Mouse (Mus musculus) heart, adult 9 months (tissue): ENCODE data around the gene Patj.

Experiments used
- DNase-seq, 2 experiments: peaks; one replicate each; pipeline ENCODE4 v3.0.0; 2022; ENCODE audit warnings: low spot score in 2 of 2

Gene Patj

DNA sequence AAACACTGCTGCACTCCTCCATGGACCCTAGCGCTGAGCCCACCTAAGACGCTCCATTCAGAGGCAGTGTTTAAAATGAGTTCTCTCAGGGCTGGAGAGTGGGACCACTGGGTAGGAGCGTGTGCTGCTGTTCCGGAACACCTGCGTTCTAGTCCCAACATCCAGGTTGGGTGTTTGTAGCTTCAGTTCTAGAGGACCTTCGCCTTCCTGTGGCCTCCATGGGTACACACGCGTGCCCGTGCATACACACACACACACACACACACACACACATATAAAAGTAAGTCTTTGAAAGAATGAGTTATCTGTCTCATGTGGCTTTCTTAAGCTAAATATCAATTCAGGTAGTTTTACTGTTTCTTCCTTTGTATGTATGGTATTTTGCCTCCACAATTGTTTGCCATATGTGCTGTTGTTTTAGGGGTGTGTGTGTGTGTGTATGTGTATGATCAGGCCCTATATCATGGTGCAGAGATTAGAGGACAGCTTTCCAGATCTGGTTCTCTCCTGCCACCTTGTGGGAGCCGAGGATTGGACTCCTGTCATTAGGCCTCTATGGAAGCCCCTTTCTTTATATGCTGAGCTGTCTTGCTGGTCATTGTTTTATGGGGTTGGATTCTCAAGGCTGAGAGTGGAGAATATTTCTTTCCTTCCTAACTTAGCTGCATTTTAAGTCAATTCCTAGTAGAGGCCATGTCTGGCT, 49.0 kb downstream of the Patj start:
- DNase-seq: peak in 1 of 2 experiments; percentile 27

DNA sequence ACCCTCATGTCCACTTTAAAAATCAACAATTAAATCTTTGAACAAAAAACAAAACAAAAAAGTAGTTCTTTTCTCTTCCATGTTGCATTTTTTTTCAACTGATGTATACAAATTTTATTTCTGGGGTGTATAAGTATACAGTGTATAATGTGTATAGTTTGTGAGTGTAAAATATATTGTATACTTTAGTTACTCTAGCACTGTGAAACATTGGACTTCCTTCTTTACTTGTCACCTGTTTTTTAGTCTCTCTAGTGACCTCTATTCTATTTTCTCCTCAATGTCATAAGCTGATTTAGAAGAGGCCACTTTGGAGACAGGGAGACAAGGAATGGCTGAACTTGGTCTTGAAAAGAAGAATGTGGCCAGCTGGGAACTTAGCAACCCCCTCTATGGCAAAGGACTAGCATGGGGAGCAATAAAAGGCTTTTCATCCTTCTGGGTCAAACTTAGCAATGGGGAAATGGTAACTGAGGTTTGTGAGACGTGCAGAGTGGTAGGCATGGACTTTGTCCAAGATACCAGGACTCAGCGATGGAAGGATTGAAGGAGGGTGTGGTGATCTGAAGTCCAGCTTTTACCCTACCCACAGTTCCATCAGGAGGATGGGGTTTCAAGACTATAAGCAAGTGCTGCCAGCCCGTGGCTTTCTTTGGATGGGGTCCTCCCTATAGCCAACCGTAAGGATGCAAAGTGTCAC, 54.1 kb downstream of the Patj start:
- no peak for DNase-seq

DNA sequence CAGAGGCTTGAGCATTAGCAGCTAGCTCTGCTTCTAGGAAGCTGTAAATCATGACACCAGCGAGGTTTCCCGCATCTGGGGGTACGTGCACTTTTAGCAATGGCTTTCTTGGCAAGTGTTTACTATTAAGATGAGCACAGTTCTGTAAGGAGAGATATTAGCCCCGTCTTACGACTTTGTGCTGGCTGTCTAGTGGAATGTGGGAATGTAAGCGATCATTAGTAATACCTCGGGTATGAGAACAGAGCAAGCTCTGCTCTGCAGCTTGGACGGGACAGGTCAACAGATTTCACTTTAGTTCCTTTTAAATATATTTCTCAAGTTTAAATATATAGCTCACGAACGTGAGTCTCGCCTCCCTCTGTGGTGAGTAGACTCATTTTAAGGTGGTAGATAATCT, 54.7 kb downstream of the Patj start:
- DNase-seq: no peak

- no peak for DNase-seq
Observed at GRCm38 (mm10) chr4:98450829-98451228, 55.2 kb downstream of the Patj start.

DNA sequence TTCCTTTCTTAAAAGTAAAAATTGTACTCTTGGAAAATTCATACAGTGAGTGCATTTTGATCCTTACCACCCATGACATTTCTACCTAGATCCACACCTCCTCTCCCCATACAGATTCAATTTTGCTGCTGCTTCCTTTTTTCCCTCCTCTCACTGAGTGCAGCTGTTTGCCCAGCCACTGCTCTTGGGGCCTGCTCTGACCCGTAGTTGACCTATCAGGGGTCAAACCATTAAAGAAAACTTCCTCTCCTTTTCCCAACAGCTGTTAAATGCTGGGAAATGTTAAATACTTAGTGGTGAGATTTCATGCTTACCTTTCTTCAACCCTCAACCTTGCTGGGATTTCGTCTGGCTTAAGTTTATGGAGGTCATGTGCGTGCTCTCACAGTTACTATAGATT, 55.7 kb downstream of the Patj start:
- no peak for DNase-seq

DNA sequence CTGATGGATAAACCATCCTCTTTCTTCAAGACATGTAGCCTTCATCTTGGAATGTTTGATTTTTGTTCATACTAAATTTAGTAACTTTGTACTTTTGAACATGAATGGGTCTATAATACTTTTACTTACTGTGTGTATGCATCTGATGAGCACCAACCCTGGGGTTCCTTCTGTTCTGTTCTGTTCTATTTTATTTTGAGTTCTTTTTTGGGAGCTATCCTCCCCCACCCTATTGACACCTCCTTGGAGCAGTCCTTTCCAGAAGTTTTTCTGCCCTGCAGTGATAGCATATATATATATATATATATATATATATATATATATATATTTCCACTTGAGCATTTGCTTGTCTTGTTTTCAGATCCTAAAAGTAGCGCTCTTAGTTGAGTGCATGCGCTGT, 57.1 kb downstream of the Patj start:
- DNase-seq: no peak

DNA sequence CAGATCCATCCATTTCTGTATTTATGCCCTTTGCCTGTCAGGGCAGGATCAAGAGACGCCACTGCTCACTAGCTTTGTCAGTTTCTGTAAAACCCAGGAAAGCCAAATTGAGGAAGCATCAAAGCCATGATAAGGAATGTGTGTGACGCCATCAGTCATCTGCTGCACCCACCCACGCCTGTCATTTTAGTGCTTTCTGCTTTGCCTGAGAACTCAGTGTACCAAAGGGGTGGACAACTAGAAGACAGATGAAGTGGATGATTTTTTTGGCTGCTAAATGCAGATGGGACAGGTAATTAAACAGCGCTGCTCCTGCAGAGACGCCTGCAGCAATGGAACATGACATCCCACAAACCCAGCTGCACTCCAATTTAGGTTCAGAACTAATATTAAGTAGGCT, 57.6 kb downstream of the Patj start:
- DNase-seq: no peak

GRCm38 (mm10) chr4:98455352-98455751, 59.8 kb downstream of the Patj start:
- no peak for DNase-seq

DNA sequence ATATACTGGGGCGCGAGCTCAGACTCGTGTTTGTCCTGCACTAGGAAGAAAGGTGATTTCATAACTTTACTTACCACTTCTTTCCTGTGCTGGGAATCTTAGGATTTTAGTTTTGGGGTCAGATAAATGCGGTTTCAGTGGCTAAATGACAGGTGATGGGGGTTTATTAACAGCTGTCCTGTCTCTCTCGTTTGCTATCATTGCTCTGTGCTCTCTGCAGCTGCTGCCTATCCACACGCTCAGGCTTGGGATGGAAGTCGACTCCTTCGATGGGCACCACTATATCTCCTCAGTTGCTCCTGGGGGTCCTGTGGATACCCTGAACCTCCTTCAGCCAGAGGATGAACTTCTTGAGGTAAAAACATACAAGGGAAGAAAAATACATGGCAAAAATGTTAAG, 60.3 kb downstream of the Patj start:
- no peak for DNase-seq

DNA sequence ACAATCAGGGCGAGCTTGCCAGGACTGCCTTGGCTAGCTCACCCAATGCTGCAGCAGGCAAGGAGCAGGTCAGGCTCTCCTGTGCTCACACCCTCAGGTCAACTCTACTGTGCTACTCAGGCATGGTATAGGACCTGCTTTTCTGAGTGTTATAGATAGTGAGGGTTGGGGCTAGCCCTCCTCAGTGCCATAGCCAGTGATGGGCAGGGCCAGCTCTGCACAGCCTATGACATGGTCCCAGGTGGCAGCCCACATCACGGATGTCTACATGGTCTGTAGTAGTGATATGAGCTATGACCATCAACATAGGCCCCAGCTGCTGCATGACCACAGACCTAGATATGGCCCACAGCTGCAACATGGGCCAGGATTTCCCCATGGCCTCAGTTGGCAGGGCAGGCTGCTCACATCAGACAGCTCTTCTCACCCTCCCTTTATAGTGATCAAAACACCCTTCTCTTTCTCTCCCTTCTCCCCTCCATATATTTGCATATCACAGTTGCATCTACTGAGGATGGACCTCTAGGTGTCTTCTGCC, 66.3 kb downstream of the Patj start:
- DNase-seq: no peak

DNA sequence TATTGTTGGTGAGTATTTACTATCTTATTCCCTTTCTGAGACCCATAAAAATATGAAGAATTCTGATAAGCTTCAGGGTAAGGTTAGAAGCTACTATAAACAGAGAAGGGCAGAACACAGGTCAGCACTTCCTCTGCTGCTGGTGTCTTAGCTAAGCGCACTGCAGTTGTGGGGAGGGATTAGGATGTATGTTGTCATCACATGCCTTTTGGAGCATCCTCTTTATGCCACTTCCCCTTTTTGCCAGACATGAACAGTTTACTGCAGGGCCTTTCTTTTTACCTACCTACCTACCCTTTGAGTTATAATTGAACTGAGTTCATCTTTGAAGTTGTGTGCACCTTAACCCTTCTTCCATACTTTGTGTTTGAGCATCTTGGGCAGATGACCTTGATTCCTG, 69.9 kb downstream of the Patj start:
- no peak for DNase-seq

DNA sequence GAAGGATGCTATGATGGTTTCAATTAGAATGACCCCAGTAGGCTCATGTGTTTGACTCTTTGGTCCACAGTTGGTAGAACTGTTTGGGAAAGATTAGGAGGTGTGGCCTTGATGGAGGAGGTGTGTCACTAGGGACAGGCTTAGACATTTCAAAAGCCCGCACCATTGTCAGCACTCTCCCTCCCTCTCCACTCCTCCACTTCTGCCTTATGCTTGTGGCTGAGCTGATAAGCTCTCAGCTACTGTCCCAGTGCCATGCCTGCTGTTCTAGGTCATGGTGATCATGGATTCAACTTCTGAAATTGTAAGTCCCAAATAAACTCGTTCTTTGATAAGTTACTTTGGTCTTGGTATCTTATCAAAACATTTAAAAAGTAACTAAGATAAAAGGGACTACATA, 70.3 kb downstream of the Patj start:
- DNase-seq: no peak

DNA sequence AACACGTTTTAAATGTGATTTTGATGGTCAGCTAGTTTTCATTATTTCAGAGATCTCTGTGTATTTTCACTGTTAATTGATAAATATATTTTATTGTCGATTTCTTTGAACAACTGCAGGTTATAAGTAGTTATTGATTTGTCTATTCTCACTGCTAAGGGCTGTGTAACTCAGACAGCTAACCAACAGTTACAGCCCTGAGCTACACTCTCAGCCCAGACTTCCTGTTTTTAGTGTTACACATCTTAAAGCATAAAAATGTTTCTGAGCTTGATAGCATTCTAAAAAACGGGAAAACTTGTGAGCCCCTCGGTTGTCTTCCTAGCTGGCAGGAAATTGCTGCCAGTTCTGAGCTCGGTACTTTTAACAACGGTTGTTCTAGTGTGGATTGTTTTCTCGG, 75.8 kb downstream of the Patj start:
- DNase-seq: no peak

- DNase-seq: no peak
Observed at GRCm38 (mm10) chr4:98473491-98473890, 77.9 kb downstream of the Patj start.

DNA sequence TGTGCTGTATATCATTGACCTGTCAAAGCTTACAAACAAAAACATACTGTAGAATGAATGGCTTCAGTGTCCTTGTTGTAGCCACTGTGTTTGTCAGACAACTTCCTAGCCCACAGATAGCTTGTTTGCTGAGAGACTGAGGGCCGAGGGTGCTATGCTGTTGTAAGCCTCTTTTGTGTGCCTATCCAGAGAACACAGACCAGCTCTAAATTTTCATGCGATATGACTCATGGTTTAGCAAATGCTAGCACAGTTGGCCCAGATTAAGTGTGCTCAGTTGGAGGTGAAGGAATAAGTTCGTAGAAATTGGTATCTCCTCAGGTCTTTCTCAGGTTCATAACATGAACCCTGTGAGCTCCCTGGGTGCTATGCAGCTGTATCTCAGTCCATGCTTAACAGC, 82.4 kb downstream of the Patj start:
- DNase-seq: no peak

DNA sequence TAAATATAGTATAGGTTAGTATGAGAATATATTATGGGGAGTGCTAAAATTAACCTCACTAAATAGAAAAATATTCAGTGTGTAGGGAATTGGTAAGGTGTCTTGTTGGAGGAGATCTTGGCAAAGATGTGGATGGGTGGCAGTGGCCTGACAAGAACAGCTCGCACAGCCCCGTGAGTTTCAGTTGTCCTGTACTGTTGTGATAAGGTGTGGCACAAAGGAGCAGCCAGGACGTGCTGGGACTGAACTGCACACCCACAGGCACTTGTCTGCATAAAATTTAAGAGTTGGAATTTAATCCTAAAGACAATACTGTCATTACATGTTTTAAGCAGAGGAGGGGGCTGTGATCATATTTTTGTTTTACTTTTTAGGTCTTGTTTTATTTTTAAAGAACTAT, 90.9 kb downstream of the Patj start:
- no peak for DNase-seq

DNA sequence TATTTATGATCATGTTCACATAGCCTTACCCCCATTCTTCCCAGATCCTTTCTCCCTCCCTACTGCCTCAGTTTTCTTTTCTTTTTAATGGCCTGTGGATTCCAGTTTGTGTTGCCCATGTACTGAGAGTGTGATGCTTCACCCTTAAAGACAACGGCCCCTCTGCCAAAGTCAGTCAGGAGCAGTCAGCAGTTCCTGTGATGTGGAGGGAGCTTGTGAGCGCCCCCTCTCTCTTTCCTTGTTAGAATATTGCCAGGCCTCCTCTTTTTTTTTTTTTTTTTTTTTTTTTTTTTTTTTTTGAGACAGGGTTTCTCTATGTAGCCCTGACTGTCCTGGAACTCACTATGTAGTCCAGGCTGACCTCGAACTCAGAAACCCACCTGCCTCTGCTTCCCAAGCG, 91.3 kb downstream of the Patj start:
- DNase-seq: no peak

DNA sequence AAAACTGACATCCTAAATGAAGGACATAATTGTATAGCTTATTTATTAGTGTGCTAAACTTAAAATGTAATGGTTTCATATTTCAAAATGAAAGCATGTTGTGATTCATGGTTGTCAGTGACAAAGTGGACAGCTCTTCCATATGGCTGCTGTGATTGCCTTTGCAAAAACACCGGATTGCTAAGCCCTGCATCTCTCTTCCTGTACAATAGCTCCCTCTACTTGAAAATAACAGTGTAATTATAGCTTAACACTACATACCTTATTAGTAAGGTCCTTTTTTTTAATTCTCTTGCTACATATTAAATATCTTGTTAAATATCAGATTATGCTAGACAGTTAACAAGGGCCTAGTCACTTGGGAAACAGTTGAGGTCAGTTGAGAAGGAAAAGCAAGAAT, 93.8 kb downstream of the Patj start:
- DNase-seq: no peak

DNA sequence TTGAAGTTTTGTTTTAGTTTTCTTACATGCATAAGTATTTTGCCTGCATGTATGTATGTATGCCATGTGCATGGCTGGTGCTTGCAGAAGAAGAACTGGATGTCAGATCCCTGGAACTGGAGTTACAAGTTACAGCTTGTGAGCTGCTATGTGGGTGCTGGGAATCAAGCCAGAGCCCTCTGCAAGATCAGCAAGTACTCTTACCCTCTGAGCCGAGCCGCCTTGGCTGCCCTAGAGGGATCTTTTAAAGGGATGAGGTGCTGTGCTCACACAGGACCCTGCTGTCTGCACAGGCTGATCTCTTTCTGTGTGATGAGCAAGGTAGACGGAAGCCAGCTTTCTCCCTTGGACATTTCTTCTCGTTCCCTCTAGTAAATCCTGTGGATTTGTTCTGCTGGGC, 102.8 kb downstream of the Patj start:
- DNase-seq: no peak

- no peak for DNase-seq
Observed at GRCm38 (mm10) chr4:98500182-98500581, 104.6 kb downstream of the Patj start.

- no peak for DNase-seq
Observed at GRCm38 (mm10) chr4:98500875-98501274, 105.3 kb downstream of the Patj start.

DNA sequence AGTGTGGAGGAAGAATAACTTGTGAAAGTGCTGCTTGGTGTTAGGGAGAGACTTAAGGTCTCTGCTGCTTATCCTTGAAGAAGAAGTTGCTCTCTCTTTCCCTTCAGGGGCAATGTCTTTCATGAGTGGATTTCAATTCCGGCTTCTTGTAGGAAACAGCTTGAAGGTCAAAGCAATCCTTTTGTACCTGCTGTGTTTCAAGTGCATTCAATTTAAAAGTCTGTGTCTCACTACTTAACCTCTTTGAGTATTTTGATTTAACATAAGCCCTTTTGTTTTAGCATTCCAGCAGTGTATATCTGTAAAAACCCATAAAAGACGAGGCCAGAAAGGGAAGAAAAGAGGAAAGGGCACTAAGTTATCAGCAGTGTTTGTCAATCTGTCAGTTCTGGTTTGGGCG, 109.2 kb downstream of the Patj start:
- DNase-seq: no peak

DNA sequence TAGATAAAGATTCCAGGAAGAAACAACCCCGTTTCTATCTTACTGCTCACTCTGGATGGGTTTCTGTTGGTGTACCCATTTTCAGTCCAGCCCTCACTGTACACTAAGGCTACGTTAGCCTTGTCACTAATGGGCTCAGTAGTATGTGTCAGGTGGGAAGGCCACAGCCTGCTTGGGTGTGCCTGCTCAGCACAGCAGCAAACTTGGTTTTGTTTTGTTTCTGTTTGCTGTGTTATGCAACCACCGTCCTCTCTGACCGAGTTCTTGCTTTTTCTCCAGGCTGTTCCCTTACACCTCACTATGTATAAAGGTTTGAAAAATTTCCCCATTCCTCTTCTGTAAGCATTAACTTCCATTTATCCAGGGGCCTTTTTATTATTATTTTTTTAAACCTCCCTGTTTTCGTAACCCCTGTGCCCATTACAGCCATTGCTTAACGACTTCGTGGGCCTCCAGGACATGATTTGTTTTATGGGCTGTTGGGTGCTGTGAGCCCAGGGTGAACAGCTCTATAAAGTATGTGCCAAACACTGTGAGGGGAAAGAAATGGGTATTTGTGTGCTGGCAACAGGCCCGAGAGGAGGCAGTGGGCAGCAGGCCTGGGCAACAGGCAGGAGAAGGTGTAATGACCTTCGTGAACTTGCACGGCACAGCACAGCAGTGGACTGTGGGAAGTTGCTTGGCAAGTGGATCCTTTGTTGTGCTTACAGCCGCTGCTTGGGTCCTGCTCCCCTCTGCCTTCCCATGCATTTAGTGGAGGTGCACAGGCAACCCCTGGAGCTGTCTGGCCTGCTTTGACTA, 113.1 kb downstream of the Patj start:
- no peak for DNase-seq
